Mouse (Mus musculus) embryonic facial prominence, embryonic 14.5 days (tissue): ENCODE data around the gene Sh3tc1. TPM values are rescaled to one million over a fixed set of nuclear protein-coding genes. Genes with fewer than 3 reads are reported as not detected.

Experiments
- ATAC-seq: fragments of 200-750 bp; cut with Nextera tagmentation; 2 replicates; pipeline ENCODE4 v1.8.0; 2017; ENCODE audit warnings: low read depth, moderate number of reproducible peaks, moderate TSS enrichment
- DNase-seq: peaks from one replicate; pipeline ENCODE4 v3.0.0-alpha.2; 2015; ENCODE audit warnings: low spot score
- H3K27ac ChIP-seq: fragments of 300-500 bp; sonication (generic); replicated peaks from 2 replicates; pipeline ENCODE4 v1.5.1; 2014; ENCODE audit warnings: low read depth, mild to moderate bottlenecking, low read length, moderate library complexity
- H3K27me3 ChIP-seq: fragments of 300-500 bp; sonication (generic); replicated peaks from 2 replicates; pipeline ENCODE4 v1.6.1; 2014; ENCODE audit warnings: low read length; ENCODE audit not compliant: control insufficient read depth, insufficient read depth
- H3K36me3 ChIP-seq: fragments of 300-500 bp; sonication (generic); 2 replicates; pipeline ENCODE4 v1.6.1; 2014; ENCODE audit warnings: low read length, mixed read lengths; ENCODE audit not compliant: control insufficient read depth, insufficient read depth
- H3K4me1 ChIP-seq: fragments of 300-500 bp; sonication (generic); 2 replicates; pipeline ENCODE4 v1.6.1; 2014; ENCODE audit warnings: antibody characterized with exemption, low read length; ENCODE audit not compliant: control insufficient read depth, insufficient read depth
- H3K4me2 ChIP-seq: fragments of 300-500 bp; sonication (generic); 2 replicates; pipeline ENCODE4 v1.6.1; 2014; ENCODE audit warnings: low read depth, mild to moderate bottlenecking, low read length, moderate library complexity, mixed read lengths
- H3K4me3 ChIP-seq: fragments of 300-500 bp; sonication (generic); 2 replicates; pipeline ENCODE4 v1.5.1; 2014; ENCODE audit warnings: low read depth, mild to moderate bottlenecking, low read length
- H3K9ac ChIP-seq: fragments of 300-500 bp; sonication (generic); 2 replicates; pipeline ENCODE4 v1.6.1; 2014; ENCODE audit warnings: low read depth, mild to moderate bottlenecking, low read length, moderate library complexity, mixed read lengths
- H3K9me3 ChIP-seq: fragments of 300-500 bp; sonication (generic); 2 replicates; pipeline ENCODE4 v1.6.1; 2016; ENCODE audit warnings: low read length; ENCODE audit not compliant: control insufficient read depth
- WGBS: fragments of 180-500 bp; shearing (Covaris S2); extraction: QIAGEN DNeasy Blood & Tissue Kit; methylation state at CpG from one replicate; pipeline ENCODE4 v1.1.7; 2014; 5-methylcytosine and 5-hydroxymethylcytosine counted together
- polyA plus RNA-seq: library from polyadenylated mRNA; unstranded; fragments of >200 nt; fragmentation: Nextera tagmentation; extraction: Ambion mirVana; gene quantifications from 2 replicates; pipeline ENCODE4 v1.2.1, GENCODE M21; 2014

Gene Sh3tc1
- polyA plus RNA-seq, 1 experiment from 2014 or later: 5.1 TPM

DNA sequence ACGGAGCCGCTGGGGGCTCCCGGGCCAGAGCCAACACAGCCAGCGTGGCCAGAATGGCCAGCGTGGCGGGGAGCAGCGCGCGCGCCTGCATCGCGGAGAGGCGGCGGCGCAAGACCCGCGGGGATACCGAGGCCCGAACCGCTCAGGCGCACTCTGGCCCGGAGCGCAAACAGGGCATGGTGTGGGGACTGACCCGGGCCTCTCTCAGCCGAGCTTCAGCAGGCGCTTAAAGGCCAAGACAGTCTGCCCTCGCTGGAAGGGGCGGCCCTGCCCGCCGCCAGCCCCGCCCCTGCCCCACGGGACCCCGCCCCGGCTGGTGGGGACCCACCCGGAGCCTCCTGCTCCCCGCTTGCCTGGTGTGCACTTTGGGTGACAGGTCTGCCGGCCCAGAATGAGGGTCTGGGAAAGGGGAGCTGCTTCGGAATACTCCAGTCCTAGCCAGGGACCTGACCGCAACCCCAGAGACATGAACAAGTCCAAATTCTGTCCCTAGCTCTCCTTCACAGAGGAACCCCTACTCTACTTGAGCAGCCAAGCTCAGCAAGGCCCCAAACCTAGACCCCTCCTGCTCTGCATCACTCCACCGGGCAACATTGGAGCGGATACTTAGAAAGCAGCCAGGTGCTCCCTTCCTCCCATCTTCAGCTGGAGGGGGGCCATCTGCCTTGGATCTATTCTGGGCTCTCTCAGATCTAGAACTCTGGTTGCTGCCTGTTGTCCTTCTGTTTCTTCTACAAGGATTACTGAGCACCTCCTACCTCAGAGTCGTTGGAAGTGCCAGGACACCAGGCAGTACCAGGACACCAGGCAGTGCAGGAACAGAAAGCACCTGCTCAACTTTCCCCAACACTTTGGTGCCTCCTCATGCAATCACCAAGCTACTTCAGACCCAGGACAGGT is 60.3 kb downstream of the Sh3tc1 start, which contains the start of gene Htra3:
Gene Htra3, minus strand, starts transcription at position 527 of the 900 bp plus-strand sequence.
- H3K27ac ChIP-seq: no peak within 1 kb of the TSS
- WGBS: 14% methylated on average over 25 of the region's 42 CpGs
- peaks cover 41% of the 10 kb centered on the region for H3K27me3 ChIP-seq

DNA sequence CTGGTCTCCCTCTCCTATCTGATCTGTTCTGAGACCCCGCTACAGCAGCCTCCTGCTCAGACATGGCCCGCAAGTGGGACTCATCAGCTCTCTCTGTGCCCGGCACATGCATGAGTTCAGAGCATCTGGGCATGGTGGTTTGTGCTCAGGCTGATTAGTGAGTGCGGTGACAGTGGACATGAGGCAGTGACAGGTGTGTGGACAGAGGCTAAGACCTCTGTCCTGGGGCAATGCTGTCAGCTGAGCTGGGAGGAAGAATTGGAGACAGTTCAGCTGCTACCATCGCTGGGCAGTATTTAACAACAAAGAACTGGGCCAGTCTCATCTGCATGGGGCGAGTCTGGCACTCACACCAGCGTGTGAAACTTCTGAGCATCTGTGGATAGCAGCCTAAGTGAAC is 62.8 kb downstream of the Sh3tc1 start:
- no peak overlapping the region for H3K27ac ChIP-seq
- peaks cover 41% of the 10 kb centered on the region for H3K27me3 ChIP-seq
- H3K4me3 ChIP-seq: no peak overlapping the region
- H3K9me3 ChIP-seq: no peaks in the 10 kb centered on the region
- no peaks in the 10 kb centered on the region for H3K36me3 ChIP-seq
- DNase-seq (no peak), ATAC-seq (no peak)
- peaks cover 24% of the 10 kb centered on the region for H3K4me1 ChIP-seq
- WGBS: 78% methylated on average over 7 of the region's 7 CpGs
- H3K4me2 ChIP-seq: no peak overlapping the region
- H3K9ac ChIP-seq: no peak overlapping the region

More for the DNA sequence above, 60.3 kb downstream of the Sh3tc1 start, which contains the start of gene Htra3:
- Histone ChIP-seq H3K4me3 (peak within 1 kb of the TSS; percentile 50), H3K4me1 (peaks cover 3% of the 10 kb centered on the region; the same call in 1 of the 2 replicates), H3K36me3 (no peaks in the 10 kb centered on the region), H3K9me3 (no peaks in the 10 kb centered on the region), H3K4me2 (peak within 1 kb of the TSS; percentile 96), H3K9ac (peak within 1 kb of the TSS; percentile 70)
- DNase-seq: no peak
- ATAC-seq: peak; percentile 72

DNA sequence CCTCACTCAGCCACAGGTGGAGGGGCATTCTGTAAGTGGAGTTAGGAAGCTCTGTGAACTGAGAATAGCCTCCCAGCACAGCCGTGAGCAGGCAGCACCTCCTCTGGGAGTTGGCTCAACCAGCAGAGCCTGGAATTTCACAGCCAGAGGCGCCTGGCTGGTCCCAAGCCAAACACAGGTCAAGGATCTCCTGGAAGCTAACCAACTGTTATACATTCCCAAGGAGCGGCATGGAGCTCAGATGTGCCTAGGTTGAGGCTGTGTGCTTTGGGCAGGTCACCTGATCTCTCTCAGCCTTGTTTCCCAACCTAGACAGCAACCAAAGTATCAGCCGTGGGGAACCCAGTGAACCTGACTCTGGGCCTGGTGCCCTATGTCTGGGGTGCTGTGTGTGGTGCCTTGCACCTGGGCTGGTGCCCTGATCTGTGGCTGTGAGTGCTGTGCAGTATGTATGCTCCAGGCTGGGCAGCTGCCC is 65.7 kb downstream of the Sh3tc1 start:
- H3K27ac ChIP-seq: peak overlapping the region; percentile 56; the same call in 1 of the 2 replicates
- no peak overlapping the region for H3K4me2 ChIP-seq
- DNase-seq (peak; percentile 73), ATAC-seq (peak; percentile 32)
- WGBS: 17% methylated on average over 4 of the region's 4 CpGs
- peaks cover 24% of the 10 kb centered on the region for H3K27me3 ChIP-seq
- no peak overlapping the region for H3K4me3 ChIP-seq
- H3K9me3 ChIP-seq: no peaks in the 10 kb centered on the region
- no peak overlapping the region for H3K9ac ChIP-seq
- no peaks in the 10 kb centered on the region for H3K36me3 ChIP-seq
- H3K4me1 ChIP-seq: peaks cover 36% of the 10 kb centered on the region

DNA sequence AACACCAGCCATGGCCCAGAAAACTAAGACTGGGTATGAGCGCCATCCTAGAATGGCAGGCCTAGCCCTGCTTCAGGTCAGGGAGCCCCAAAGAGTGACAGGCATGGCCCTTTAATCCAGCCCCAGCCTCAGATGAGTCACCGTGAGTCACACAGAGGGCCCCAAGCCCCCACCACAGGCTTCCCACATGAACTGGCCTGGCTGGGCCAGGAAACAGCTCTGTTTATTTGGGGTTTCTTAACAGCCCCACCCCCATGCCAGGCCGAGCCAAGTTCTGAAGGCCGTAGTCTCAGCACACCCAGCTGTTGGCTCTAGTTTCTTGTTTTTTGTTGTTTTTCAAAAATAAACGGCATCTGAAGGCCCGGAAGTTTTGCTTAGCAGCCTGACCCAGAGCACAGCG is 66.7 kb downstream of the Sh3tc1 start:
- Histone ChIP-seq H3K9ac (no peak overlapping the region), H3K27ac (peak overlapping the region; percentile 56), H3K4me1 (peaks cover 33% of the 10 kb centered on the region), H3K4me2 (no peak overlapping the region), H3K9me3 (no peaks in the 10 kb centered on the region), H3K36me3 (no peaks in the 10 kb centered on the region), H3K27me3 (peaks cover 13% of the 10 kb centered on the region), H3K4me3 (no peak overlapping the region)
- DNase-seq (peak; percentile 88), ATAC-seq (peak; percentile 77)
- WGBS: 36% methylated on average over 7 of the region's 7 CpGs

DNA sequence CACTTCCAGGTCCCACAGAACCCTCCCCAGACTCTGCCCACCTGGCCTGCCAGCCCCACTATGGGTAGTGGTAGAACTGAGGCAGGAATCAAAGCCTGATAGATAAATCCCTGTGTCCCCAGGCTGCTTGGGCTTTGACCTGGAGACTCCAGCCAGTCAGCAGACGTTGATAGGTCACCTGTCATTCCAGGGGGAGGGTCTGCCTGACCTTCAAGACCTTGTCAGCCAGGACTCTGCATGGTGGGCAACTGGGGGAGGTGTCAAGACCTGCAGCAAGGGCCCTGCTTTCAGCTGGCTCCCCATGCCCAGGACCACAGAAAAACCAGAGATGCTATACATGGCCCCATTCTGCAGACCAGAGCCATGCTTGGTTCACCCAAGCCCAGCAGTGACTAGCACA is 67.2 kb downstream of the Sh3tc1 start:
- DNase-seq (no peak), ATAC-seq (no peak)
- Histone ChIP-seq H3K27ac (peak overlapping the region; percentile 56), H3K9ac (no peak overlapping the region), H3K9me3 (no peaks in the 10 kb centered on the region), H3K4me2 (no peak overlapping the region), H3K36me3 (no peaks in the 10 kb centered on the region), H3K4me3 (no peak overlapping the region), H3K4me1 (peaks cover 33% of the 10 kb centered on the region), H3K27me3 (peaks cover 8% of the 10 kb centered on the region)
- WGBS: 43% methylated on average over 1 of the region's 1 CpGs

- Histone ChIP-seq H3K4me3 (no peak overlapping the region), H3K27me3 (no peaks in the 10 kb centered on the region), H3K4me2 (no peak overlapping the region), H3K9ac (no peak overlapping the region), H3K9me3 (no peaks in the 10 kb centered on the region), H3K36me3 (no peaks in the 10 kb centered on the region), H3K4me1 (peaks cover 33% of the 10 kb centered on the region), H3K27ac (no peak overlapping the region; the same call in 1 of the 2 replicates)
- WGBS: 72% methylated on average over 9 of the region's 9 CpGs
- ATAC-seq: no peak
- peak; percentile 21 for DNase-seq
Measured at GRCm38 (mm10) chr5:35671474-35671891, 68.3 kb downstream of the Sh3tc1 start.

DNA sequence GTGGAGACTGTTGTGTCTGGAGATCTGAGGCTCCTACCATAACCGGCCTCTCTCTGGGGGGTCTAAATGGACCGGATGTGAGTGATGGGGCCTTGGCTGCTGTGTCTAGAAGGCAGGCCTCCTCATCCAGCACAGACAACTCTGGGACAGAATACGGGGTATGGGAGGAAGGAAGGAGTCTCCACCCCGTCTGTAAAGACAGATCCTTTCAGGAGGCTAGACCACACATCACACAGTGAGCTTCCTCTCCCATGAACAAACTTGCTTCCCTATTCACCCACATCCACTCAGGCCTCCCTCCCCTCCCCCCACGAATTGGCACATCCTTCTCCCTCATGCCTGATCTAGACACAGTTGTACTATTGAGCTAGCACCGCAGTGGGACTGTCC is 69.4 kb downstream of the Sh3tc1 start:
- ATAC-seq (no peak), DNase-seq (no peak)
- H3K27me3 ChIP-seq: no peaks in the 10 kb centered on the region
- no peaks in the 10 kb centered on the region for H3K9me3 ChIP-seq
- H3K4me2 ChIP-seq: no peak overlapping the region
- peaks cover 33% of the 10 kb centered on the region for H3K4me1 ChIP-seq
- no peaks in the 10 kb centered on the region for H3K36me3 ChIP-seq
- 38% methylated on average over 6 of the region's 6 CpGs for WGBS
- no peak overlapping the region for H3K9ac ChIP-seq
- no peak overlapping the region for H3K27ac ChIP-seq
- no peak overlapping the region for H3K4me3 ChIP-seq

GRCm38 (mm10) chr5:35669747-35670411 is 69.9 kb downstream of the Sh3tc1 start:
- no peak overlapping the region for H3K4me3 ChIP-seq
- no peaks in the 10 kb centered on the region for H3K27me3 ChIP-seq
- 13% methylated on average over 11 of the region's 11 CpGs for WGBS
- no peaks in the 10 kb centered on the region for H3K9me3 ChIP-seq
- H3K9ac ChIP-seq: 0 out of 2 replicates have a peak overlapping the region, but pooled peaks have one; percentile 22
- no peaks in the 10 kb centered on the region for H3K36me3 ChIP-seq
- no peak overlapping the region for H3K27ac ChIP-seq
- peaks cover 33% of the 10 kb centered on the region for H3K4me1 ChIP-seq
- no peak overlapping the region for H3K4me2 ChIP-seq
- DNase-seq: peak; percentile 72
- no peak for ATAC-seq
